Mouse (Mus musculus): ENCODE measurements around the gene Hist1h4b.
"Not testable (repeated sequence)": the region's sequence is repeated elsewhere in the genome, so short reads cannot be mapped to it uniquely, and the experiment has no call there.

Hist1h4b gene

DNA sequence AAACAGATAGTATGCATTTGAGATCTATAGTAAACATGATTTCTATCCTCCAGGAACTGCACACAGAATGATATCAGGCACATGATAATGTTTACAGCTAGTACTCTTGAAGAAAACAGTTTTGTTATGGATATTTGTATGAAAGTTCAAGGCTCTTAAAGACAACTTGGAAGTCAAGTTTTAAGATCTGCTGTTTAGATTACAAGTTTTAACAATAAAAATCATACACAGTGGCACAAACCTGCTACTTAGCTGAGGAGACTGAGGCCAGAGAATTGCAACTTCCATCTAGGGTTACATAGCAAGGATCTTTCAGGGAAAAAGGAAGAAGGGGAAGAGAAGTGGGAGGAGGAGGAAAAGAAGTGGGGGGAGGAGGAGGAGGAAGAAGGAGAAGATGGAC is 1.8 kb upstream of the Hist1h4b start:
- no peak for DNase-seq (ENCODE audit: extremely low read depth, low read depth, low spot score)

- DNase-seq (ENCODE audit: extremely low read depth, low read depth, low spot score) = no peak
These were observed 479 bp downstream of the Hist1h4b start for GRCm38 (mm10) chr13:23757211-23757773.

GRCm38 (mm10) chr13:23757921-23758320 is 1.1 kb downstream of the Hist1h4b start:
- DNase-seq (ENCODE audit: extremely low read depth, low read depth, low spot score) = no peak

DNA sequence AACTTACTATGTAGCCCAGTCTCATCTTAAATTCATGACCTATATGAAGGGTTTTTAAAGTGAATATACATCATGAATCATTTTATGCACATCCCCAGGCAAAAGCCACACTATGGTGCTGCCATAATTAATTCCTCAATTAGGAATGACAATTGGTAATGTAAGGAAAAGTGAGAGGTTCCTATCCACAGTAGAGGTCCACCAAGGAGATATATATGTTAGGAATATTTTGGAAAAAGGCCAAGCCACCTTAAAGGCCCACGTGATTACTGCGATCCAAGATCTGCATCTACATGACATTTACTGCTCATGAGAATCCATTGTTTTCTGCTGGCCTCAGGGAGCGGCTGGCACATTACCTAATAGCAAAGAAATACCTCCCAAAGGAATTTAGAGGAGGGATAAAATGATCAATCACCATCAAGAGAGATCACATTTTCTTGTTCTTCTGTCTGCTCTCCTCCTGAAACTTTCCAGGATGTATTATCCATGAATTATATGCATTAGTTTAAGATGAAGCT is 2.5 kb downstream of the Hist1h4b start:
- DNase-seq (ENCODE audit: extremely low read depth, low read depth, low spot score) = no peak

- no peak for DNase-seq (ENCODE audit: extremely low read depth, low read depth, low spot score)
These were observed 3.1 kb downstream of the Hist1h4b start for GRCm38 (mm10) chr13:23759916-23760239.

DNA sequence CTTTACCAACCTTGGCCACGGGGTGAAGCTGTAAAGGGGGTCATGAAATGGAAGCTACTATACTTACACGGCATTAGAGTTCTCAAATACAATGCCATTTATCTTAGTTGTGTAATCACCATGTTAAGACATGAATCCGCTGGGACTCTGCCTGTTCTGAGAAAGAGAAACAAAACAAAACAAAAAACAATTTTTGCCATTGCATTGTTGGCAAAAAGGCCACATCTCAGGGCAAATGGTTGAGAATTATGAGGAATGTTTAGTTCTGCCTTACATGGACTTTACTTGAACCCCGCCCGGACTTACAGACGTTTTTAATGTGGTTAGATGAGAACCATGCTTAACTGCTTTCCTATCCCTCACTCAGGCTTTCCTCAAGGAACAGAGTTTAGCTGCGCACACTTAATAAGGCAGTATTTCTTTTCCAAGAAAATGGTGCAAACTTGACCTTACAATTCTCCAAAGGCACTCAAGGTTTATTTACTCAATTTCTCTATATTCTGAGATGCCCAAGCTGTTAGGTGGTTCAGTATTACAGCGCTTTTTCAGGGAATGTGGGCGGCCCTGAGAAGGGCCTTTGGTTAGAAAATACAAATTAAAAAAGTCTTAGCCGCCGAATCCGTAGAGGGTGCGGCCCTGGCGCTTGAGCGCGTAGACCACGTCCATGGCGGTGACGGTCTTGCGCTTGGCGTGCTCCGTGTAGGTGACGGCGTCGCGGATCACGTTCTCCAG is 3.6 kb downstream of the Hist1h4b start:
- no peak for DNase-seq (ENCODE audit: extremely low read depth, low read depth, low spot score)

DNA sequence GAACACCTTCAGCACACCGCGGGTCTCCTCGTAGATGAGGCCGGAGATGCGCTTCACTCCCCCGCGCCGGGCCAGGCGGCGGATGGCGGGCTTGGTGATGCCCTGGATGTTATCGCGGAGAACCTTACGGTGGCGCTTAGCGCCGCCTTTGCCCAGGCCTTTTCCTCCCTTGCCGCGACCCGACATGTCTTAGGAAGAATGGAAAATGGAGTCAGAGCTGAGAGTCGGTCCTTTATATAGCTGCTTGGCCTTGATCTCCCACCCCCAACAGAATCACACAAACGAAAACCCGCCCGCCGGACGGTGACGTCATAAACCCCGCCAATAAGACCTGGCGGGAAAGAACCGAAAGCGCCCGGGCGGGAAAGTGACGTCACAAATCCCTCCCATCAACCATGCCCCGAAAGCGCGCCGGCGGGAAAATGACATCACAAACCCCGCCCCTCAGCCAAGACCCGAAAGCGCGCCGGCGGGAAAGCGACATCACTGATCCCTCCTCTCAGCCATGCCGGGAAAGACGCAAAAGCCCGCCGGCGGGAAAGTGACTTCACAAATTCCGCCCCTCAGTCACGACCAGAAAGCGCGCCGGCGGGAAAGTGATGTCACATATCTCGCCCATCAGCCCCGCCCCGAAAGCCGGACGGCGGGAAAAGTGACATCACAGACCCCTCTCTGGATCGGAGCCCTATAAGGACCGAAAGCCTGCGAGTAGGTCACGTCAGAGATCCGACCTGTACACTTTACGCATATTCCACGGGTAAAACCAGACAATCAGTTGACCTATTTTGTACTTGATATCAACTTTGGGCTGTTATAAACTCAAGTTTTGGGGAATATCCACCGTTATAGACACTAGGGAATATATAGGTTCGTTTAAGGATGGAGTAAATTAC is 4.4 kb downstream of the Hist1h4b start, which contains the start of gene Hist1h4a:
Gene Hist1h4a (minus strand): TSS at position 259 of the 893 bp plus-strand sequence.
- no peak for DNase-seq (ENCODE audit: extremely low read depth, low read depth, low spot score)

- not testable (repeated sequence) for DNase-seq (ENCODE audit: extremely low read depth, low read depth, low spot score)
These were observed 5.3 kb downstream of the Hist1h4b start, which contains the start of gene Hist1h3a for GRCm38 (mm10) chr13:23761871-23762821. Gene Hist1h3a (minus strand): TSS chr13:23762386.

DNA sequence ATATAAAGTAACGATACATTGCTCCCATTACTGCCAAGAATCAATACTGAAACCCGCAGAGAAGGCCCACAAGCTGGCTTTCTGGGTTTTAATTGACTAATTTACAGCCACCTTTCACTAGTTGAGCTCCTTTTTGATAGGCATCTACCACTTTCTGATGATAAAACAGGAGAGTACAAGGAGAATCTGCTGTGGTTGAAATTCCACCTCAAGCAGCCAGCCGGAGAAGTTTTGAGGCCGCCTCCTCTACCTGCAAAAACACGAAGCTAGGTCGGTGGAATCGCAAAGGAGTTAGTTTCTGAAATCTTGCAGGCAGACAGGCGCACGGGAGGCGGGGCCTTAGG is 6.4 kb downstream of the Hist1h4b start:
- DNase-seq (ENCODE audit: extremely low read depth, low read depth, low spot score) = no peak

DNA sequence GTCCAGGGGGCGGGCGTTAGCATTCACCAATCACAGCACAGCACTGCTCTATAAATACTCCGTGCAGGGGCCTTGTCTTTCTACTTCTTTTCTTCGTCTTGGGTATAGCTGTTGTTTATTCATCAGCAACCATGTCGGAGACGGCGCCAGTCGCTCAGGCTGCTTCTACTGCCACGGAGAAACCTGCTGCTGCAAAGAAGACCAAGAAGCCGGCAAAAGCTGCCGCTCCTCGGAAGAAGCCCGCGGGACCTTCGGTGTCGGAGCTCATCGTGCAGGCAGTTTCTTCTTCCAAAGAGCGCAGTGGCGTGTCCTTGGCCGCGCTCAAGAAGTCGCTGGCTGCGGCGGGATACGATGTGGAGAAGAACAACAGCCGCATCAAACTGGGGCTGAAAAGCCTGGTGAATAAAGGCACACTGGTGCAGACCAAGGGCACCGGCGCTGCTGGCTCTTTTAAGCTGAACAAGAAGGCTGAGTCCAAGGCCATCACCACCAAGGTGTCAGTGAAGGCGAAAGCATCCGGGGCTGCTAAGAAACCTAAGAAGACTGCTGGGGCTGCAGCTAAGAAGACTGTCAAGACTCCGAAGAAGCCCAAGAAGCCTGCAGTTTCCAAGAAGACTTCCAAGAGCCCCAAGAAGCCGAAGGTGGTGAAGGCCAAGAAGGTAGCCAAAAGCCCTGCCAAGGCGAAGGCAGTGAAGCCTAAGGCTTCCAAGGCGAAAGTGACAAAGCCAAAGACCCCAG is 6.9 kb downstream of the Hist1h4b start, which contains the start of gene Hist1h1a:
Gene Hist1h1a (plus strand): TSS at position 81 of the 738 bp plus-strand sequence.
- no peak for DNase-seq (ENCODE audit: extremely low read depth, low read depth, low spot score)

- DNase-seq (ENCODE audit: extremely low read depth, low read depth, low spot score) = no peak
These were observed 7.7 kb downstream of the Hist1h4b start for GRCm38 (mm10) chr13:23764324-23765171.

DNA sequence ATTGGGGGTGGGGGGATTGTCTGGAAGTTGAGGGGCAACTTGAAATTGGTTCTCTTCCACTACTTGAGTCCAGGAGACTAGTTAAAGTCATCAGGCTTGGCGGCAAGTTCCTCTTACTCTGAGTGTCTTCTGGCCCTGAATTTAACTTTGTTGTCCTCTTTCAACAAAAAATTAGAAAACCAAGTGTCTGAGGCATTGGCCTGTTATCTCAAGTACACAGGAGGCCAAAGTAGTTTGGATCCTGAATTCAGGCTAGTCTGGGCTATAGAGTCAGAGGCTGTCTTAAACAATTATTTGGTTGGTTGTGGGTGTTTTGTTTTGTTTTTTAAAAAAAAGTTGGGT is 8.3 kb downstream of the Hist1h4b start:
- no peak for DNase-seq (ENCODE audit: extremely low read depth, low read depth, low spot score)

GRCm38 (mm10) chr13:23766772-23767171 is 10.0 kb downstream of the Hist1h4b start:
- no peak for DNase-seq (ENCODE audit: extremely low read depth, low read depth, low spot score)

DNA sequence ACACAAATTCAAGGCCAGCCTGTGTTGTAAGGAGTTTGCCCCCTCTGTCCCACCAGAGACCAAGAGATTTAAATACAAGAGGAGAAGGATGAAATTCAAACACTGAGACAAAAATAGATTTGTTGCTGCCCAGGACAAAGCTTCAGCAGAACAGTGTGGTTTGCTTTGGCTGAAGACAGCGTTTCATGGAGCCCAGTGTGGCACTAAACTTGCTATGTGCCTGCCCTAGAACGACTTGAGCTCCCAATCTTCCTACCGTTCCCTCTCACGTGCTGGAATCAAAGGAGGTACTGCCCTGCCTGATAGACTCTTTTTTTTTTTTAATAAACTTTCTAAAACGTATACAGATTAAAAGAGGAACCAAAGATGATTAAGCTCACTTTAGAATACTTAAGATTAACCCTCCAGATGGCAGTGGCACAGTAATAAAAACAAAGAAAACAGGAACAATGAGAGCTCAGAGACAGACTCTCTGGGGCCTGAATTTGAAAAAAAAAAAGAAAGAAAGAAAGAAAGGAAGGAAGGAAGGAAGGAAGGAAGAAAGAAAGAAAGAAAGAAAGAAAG is 12.1 kb downstream of the Hist1h4b start:
- DNase-seq (ENCODE audit: extremely low read depth, low read depth, low spot score) = no peak

DNA sequence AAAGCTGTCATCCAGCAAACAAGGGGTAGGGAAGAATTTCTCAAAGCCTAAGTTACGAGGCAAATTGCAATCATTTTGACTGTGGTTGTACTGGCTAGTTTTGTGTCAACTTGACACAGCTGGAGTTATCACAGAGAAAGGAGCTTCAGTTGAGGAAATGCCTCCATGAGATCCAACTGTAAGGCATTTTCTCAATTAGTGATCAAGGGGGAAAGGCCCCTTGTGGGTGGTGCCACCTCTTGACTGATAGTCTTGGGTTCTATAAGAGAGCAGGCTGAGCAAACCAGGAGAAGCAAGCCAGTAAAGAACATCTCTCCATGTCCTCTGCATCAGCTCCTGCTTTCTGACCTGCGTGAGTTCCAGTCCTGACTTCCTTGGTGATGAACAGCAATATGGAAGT is 12.8 kb downstream of the Hist1h4b start, which contains the start of gene Trim38:
Gene Trim38 (plus strand): TSS at position 301 of the 400 bp plus-strand sequence.
- not testable (repeated sequence) for DNase-seq (ENCODE audit: extremely low read depth, low read depth, low spot score)

DNA sequence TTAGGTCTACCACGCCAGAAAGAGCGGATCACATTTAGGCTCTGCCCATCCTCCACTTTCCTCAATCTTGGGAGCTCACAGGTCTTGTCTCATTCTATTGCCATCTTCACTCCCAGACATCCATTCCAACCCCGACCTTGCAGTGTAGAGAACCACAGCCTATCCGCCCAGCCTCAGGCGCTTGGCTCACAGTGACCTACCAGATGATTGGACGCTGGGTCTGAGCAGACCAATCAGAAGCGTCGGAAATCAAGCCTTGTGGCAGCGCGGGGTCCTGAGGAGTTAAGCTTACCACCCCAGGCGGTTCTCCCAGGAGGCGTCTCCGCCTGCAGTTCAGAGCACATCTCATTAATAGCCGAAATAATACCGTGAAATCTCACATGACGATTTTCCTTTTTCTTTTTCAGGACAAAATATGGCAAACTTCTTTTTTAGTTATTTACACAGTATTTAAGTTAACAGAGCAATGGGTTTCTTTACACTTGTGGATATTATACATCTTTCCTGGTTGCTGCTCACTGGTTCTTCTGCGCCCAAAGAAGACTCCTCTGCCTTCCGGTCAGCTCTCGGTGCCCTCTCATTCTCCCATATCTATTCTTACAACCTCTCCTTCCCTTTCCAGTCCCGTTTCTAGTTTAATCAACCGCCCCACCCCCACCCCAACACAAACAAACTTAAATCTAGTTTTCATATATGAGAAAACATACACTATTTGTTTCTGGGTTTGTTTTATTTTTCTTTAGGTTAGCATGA is 15.9 kb downstream of the Hist1h4b start:
- no peak for DNase-seq (ENCODE audit: extremely low read depth, low read depth, low spot score)

DNA sequence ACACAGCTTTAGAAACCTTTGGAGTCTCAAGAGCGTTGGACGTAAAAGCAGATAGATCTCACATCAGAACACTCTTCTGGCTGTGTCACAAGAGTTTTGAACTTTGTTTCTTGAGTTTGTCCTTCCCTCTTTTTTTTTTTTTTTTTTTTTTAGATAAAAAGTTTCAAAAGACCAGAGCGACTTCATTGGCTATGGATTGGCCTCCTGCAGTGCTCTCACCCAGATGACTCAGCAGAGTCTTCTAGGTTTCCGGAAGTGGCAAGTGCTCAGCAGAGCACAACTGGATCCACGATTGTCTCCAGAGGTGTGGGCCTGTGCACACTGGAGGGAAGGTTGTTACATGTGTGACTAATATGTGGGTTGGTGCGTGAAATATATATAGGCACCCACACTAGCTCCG is 21.5 kb downstream of the Hist1h4b start:
- no peak for DNase-seq (ENCODE audit: extremely low read depth, low read depth, low spot score)

- DNase-seq (ENCODE audit: extremely low read depth, low read depth, low spot score) = no peak
These were observed 22.2 kb downstream of the Hist1h4b start for GRCm38 (mm10) chr13:23779025-23779424.

Data from fat pad, adult 2 months (tissue).